Mouse (Mus musculus) adrenal gland, adult 18-20 months (tissue): Measurements from ENCODE around the gene Slc15a2. TPM values are rescaled to one million over a fixed set of nuclear protein-coding genes. Genes with fewer than 3 reads are reported as not detected.

Source experiments
- DNase-seq, 2 experiments: peaks; one replicate each; pipeline ENCODE4 v3.0.0; 2021 to 2022; ENCODE audit warnings: low spot score in 2 of 2
- total RNA-seq, 2 experiments: library from RNA; stranded (reverse); gene quantifications; 1 replicate in 1 of 2; 2 replicates in 1 of 2; pipeline ENCODE4 v1.2.3; 2021

Slc15a2 gene
- total RNA-seq, 2 experiments from 2014 or later, result 4.0 to 6.2 TPM

GRCm38 (mm10) chr16:36770191-36770771 is 14.5 kb downstream of the Slc15a2 start:
- no peak for DNase-seq

DNA sequence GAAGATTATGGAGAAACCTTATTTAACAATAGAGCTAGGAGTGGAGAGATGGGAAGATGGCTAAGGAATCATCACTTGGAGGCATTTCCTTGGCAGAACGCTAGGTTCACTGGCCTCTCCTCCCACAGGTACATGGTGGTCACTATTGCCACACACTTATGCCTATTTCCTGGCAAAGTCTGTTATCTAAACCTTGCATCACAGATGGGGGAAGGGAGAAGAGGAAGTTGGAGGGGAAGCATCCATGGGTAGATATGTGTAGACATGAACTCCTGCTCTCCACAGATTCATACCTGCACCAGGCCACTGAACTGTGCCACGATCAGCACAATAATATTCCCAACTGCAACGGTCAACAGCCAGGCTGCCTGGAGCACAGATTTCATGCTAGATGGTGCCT is 32.8 kb downstream of the Slc15a2 start:
- no peak for DNase-seq

- DNase-seq, result no peak
Measured at GRCm38 (mm10) chr16:36747767-36748166, 37.0 kb downstream of the Slc15a2 start.

DNA sequence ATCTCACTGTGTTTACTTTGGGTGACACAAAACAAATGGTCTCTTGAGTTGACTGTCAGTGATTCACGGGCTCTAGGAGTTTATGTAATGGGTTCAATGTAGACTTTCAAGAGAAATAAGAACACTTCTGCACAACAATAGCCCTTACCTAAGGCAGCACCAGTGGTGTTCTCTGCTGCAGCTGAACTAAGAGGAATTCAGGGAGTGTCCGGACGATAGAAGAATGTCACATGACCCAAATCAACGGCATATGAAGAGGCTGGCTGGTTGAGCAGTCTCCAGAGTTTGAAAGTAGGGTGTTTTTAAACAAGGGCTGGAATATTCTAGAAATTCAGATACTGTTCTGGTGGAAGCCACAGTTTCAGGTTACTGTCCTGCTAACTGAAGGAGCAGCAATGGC is 37.7 kb downstream of the Slc15a2 start:
- DNase-seq, result no peak

- no peak for DNase-seq
Measured at GRCm38 (mm10) chr16:36743580-36743979, 41.2 kb downstream of the Slc15a2 start.

DNA sequence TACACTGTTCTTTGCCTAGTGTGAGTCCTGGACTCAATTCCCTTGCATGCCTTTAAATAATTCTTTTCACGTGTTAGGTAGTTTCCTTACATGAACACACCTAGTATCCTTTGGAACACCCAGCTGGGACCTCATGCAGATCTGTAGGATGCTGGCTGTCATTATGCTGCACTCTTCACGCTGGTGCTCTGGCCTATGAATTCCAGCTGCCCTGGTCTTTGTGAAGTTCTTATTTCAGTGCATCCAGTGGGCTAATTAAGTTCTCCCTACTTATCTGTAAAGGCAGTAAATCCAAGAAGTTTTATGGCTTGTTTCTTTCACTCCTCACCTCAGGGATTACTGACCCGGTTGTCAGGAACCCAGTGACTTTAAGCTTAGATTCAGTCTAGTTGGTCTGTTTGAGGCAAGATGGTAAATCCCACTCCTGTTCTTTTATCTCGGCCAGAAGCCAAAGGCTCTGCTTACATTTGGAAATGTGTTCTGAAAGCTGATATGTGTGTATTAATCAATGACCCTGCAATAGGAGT is 45.3 kb downstream of the Slc15a2 start:
- no peak for DNase-seq

DNA sequence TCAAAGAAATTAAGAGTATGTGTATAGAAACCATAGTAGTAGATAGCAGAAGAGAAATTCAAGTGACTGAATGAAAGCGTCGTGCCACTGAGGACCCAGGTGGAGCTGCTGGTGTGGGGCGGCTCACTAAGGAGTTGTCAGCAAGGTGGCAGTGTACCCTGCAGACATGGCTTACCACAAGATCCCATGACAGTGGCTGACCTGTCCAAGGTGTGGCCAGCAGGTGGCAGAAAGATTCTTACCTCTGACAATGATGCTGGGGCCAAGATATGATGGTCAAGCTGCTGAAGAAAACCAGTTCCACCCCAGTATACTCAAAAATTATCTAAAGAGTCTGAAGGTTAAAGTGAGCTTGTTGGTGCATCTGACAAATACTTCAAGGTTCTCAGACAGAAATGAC is 49.3 kb downstream of the Slc15a2 start:
- DNase-seq, result no peak

DNA sequence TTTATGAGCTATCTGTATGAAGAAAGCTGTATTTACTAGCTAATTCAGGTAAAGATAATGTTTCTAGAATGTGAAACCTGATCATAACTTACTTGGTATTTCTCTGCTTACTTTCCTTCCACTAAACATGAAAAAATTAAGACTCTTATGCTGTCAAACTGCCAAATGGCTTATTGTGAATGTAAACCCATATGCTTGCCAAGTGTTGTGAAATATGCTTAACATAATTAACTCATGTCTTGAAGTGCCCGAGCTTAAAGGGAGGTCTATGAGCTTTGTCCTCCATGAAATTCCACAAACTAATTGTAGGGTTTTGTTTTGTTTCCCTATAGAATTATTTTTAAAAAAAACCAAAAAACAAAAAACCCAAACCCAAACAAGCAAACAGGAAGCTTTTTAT is 50.9 kb downstream of the Slc15a2 start:
- DNase-seq, result no peak

DNA sequence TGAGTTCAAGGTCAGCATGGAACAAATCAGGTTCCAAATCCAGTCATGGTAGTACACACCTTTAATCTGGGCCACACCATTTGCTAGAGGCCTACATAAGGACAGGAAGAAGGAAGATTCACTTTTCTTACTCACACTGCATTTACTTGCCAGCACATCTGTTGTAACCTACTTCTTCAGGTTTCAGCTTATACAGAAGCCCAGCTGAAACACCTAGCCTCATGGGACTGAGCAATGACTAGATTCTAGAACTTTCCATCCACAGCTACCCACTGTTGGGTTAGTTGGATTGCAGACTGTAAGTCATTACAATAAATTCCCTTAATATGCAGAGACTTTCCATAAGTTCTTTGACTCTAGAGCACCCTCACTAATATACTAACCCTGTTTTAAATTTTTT is 52.2 kb downstream of the Slc15a2 start:
- no peak for DNase-seq

DNA sequence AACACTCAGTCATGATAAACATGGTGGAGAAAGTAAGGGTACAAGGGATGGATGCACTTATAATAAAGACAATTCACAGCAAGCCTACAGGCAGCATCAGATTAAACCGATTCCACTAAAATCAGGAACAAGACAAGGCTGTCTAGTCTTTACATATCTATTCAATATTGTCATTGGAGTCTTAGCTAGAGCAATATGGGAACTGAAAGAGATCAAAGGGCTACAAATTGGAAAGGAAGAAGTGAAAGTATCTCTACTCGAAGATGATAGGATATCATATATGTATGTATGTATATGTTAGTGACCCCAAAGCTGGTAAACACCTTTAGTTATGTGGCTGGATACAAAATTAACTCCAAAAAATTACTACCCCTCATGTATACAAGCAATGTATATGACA is 55.8 kb downstream of the Slc15a2 start:
- DNase-seq, result no peak

GRCm38 (mm10) chr16:36723880-36724443 is 60.8 kb downstream of the Slc15a2 start:
- DNase-seq, result no peak

DNA sequence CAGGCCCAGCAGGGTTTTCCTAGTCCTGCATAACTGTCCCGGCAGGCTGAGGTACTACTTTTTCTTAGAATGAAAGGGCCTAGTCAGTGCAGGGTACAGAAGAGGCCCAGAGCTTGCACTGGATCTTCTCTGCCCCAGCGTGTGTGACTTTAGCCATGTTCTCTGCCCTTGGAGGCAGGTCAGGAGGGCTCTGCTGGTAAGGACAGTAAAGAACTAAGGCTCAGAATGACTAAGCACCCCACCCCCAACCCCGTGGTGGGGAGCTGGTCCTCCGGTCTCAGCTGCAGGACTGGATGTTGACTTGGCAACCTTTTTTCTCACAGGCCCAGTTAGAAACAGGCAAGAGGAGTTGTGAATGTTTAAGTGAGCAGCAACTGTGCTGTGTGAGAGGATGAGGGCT is 62.0 kb downstream of the Slc15a2 start:
- no peak for DNase-seq

GRCm38 (mm10) chr16:36720194-36721055 is 64.3 kb downstream of the Slc15a2 start:
- DNase-seq, result no peak

DNA sequence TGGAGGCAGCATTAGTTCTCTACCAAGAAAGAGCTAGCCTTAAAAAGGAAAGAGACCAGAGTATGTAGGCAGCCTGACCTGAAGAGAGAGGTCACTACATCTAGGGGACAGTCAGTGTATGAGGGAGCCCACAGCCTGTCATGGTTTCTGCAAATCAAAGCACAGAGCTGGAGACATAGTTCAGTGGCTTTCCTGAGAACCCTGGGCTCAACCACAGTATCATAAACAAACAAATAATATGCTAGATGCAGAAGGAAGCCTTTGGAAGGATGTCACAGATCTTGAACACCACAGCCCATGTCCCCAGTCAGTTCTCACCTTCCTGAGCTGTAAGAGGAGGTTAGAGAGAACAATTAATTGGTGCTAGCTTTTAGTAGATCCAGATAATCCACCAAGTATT is 66.1 kb downstream of the Slc15a2 start:
- DNase-seq, result no peak

DNA sequence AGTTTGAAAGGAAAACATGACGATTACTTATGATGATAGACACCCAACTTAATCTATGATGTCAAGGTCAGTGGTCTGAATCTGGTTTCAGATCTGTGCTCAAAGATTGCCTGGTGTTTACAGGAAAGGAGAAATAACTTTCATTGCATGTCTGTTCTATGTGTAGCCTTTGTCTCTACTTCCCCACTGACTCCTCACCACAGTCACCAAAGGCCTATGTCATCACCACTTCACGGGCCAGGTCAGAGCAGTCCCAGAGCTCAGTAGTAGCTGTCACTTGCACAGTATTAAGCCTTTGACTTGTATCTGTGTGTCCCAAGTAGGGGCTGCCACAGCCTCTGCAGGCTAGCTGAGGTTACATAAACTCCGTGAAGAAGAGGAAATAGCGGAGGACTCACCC is 67.3 kb downstream of the Slc15a2 start:
- no peak for DNase-seq

GRCm38 (mm10) chr16:36711760-36712159 is 73.0 kb downstream of the Slc15a2 start:
- DNase-seq, result no peak

DNA sequence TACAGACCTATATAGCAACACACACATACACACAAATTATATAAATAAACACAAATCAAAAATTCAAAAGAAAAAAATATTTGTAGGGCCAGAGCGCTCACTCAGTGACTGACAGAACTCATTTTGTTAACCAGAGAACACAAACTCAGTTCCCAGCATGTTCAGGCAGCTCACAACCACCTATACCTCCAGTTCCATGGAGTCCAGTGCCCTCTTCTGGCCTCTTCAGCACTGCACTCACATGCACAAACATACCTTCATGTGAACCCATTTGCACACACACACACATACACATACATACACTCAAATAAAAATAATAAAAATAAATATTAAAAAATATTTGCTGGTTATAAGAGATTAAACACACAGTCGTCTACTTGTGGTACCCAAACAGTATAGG is 74.0 kb downstream of the Slc15a2 start:
- DNase-seq, result no peak

DNA sequence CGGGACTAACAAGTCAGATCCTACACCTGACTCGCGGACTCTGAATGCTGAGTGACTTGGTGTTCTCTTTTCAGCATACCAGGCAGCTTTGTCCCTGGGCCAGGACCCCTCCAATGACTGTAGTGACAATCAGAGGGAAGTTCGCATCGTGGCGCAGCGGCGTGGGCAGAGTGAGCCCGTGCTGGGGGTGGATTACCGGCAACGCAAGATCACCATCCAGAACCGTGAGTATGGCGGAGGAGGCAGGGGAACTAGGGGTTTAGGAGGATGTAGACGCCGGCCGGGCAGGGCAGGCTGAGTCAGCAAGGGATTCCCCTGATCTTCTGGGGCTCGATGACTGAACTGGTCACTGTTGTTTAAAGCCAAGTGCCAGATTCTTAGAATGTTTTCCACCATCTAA is 75.4 kb downstream of the Slc15a2 start:
- DNase-seq, result no peak

DNA sequence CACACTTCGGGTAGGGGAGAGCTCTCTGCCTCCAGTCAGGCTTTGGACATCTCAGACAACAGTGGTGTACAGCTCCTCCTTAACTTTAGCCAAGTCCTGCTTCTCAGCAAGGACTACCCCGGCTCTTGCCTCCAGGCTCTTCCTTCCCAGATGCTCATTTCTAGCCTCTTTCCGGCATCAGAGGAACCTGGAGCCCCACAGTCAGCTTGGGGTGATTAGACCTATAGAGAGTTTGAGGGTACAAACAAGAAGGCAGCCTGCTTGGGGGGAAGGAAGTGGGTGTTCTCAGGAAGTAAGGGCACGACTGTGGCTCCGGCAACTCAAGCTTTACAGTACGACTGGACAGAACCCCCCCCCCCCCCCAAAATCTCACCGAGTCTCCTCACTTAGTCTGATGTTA is 76.0 kb downstream of the Slc15a2 start:
- no peak for DNase-seq

DNA sequence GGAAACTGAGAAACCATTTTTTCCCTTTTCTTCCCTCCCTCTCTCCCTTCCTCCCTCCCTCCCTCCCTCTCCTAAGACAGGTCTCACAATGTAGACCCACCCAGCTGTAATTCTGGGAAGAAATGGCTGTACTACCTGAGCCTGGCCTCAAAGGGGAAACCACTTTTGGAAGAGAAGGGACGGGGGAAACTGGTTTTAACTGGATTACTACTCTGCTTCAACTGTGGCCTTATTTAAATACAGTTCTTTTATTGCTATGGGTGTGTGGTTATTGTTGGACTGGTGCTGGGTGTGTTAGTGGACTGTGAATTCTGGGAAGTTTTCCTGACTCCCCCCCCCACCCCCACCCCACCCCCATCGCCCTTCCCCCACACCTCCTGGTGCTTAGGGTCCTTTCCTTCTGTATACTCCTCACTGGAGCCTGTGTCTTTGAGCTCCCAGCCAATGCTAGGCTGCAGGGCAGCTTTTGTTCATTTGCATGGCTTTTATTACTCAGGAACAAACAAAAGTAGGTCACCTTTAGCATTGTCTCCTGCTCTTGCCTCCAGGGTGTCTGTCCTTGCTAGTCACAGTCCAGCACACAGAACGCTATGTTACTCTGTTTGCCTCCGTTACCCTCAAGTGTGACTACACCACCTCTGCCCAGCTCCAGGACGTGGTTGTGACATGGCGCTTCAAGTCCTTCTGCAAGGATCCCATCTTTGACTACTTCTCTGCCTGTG is 76.9 kb downstream of the Slc15a2 start:
- DNase-seq, result no peak

DNA sequence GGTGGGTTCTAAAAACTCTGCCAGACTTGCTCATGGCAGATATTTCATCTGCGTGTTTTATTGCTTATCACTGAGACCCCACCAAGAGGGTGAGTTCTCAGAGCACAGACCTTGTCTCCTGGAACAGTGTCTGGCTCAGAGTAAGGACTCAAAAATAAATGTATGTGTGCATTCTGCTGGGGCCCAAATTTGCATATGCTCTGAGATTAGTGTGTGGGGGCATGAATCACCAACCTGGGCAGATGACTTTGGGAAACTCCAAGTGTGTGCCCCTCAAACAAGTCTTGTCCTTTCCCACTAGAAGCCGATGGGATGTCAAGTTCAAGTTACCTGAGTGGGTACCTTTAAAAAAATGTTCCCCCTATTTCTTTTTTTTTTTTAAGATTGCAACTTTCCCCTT is 84.3 kb downstream of the Slc15a2 start:
- DNase-seq, result no peak
